Mouse (Mus musculus) neural tube, embryonic 11.5 days (tissue): ENCODE results near the gene Lmtk2. TPM values are rescaled to one million over a fixed set of nuclear protein-coding genes. Genes with fewer than 3 reads are reported as not detected.

Source experiments
- ATAC-seq: fragments of 200-750 bp; cut with Nextera tagmentation; 2 replicates; pipeline ENCODE4 v1.8.0; 2017; ENCODE audit warnings: moderate number of reproducible peaks, mild to moderate bottlenecking, moderate TSS enrichment, moderate library complexity; ENCODE audit not compliant: insufficient read depth, low FRiP score, low TSS enrichment
- DNase-seq: peaks from one replicate; pipeline ENCODE4 v3.0.0-alpha.2; 2015; ENCODE audit warnings: low spot score
- H3K27ac ChIP-seq: fragments of 300-500 bp; sonication (generic); 2 replicates; pipeline ENCODE4 v1.5.1; 2014; ENCODE audit warnings: low read depth, mild to moderate bottlenecking, low read length
- H3K27me3 ChIP-seq: fragments of 300-500 bp; sonication (generic); 2 replicates; pipeline ENCODE4 v1.6.1; 2014; ENCODE audit warnings: mild to moderate bottlenecking, low read length, mixed read lengths; ENCODE audit not compliant: control insufficient read depth, insufficient read depth
- H3K36me3 ChIP-seq: fragments of 300-500 bp; sonication (generic); 2 replicates; pipeline ENCODE4 v1.6.1; 2014; ENCODE audit warnings: mild to moderate bottlenecking, low read length, moderate library complexity, mixed read lengths; ENCODE audit not compliant: control insufficient read depth, insufficient read depth
- H3K4me1 ChIP-seq: fragments of 300-500 bp; sonication (generic); 2 replicates; pipeline ENCODE4 v1.6.1; 2014; ENCODE audit warnings: low read length, mixed read lengths; ENCODE audit not compliant: control insufficient read depth, insufficient read depth
- H3K4me2 ChIP-seq: fragments of 300-500 bp; sonication (generic); 2 replicates; pipeline ENCODE4 v1.6.1; 2014; ENCODE audit warnings: low read depth, mild to moderate bottlenecking, moderate library complexity
- H3K4me3 ChIP-seq: fragments of 300-500 bp; sonication (generic); 2 replicates; pipeline ENCODE4 v1.5.1; 2014; ENCODE audit warnings: low read depth, low read length
- H3K9ac ChIP-seq: fragments of 300-500 bp; sonication (generic); 2 replicates; pipeline ENCODE4 v1.6.1; 2014; ENCODE audit warnings: mild to moderate bottlenecking, low read length
- H3K9me3 ChIP-seq: fragments of 300-500 bp; sonication (generic); 2 replicates; pipeline ENCODE4 v1.6.1; 2016; ENCODE audit warnings: low read length; ENCODE audit not compliant: control insufficient read depth
- WGBS: fragments of 180-500 bp; shearing (Covaris S2); extraction: QIAGEN DNeasy Blood & Tissue Kit; methylation state at CpG from one replicate; pipeline ENCODE4 v1.1.7; 2014; 5-methylcytosine and 5-hydroxymethylcytosine counted together
- polyA plus RNA-seq: library from polyadenylated mRNA; unstranded; fragments of >200 nt; fragmentation: Nextera tagmentation; extraction: Ambion mirVana; gene quantifications from 2 replicates; pipeline ENCODE4 v1.2.1, GENCODE M21; 2014

Gene Lmtk2
- polyA plus RNA-seq, 1 experiment from 2014 or later = 6.7 TPM

DNA sequence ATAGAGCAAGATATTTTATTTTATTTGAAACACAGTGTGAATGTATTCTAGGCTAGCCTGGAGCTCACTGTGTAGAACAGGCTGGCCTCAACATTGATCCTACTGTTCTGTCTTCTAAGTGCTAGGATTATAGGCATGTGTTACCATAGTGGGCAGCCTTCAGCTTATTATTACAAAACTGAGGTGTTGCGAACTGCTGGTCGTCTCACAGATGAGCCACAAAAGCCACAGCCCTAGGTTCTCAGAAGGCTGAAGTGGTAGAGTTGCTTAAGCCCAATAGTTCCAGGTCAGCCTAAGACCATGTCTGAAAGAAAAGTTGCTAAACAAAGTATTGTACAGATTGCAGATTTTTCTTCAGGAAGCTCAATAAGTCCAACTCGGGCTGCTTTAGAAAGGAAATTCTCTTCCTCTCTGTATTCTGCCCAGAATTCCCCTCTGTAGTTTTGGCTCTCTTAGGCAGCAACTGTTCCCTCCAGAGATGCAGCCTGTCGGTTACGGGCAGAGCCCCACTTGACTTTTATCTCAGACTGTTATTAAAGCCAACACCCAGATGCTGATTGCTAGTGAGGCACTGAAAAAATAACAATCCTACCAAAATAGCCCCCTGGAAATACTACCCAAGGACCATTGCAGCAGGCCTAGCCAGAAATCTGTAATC lies 14.9 kb downstream of the Lmtk2 start:
- 85% methylated on average over 5 of the region's 5 CpGs for WGBS

DNA sequence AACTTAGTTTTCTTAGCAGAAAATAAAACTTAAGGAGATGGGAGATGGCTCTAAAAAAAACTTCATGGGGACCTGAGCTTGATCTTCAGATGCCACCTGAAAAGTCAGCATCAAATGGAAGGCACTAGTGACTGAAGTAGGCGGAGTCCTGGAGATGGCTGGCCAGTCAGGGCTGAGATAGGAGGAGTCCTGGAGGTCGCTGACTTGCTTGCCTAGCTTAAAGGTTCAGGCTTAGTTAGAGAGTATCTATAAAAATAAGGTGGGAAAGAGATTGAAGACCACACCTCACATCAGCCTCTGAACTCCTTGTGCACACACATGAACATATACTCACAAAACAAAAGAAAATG lies 15.4 kb downstream of the Lmtk2 start:
- Histone ChIP-seq H3K27me3 (no peaks in the 10 kb centered on the region), H3K27ac (no peak overlapping the region), H3K4me3 (no peak overlapping the region), H3K9me3 (no peaks in the 10 kb centered on the region), H3K4me2 (no peak overlapping the region), H3K4me1 (peaks cover 4% of the 10 kb centered on the region), H3K9ac (no peak overlapping the region), H3K36me3 (no peaks in the 10 kb centered on the region)
- ATAC-seq = no peak
- WGBS = 75% methylated on average over 2 of the region's 2 CpGs
- no peak for DNase-seq

More for the DNA sequence above, 14.9 kb downstream of the Lmtk2 start:
- Histone ChIP-seq H3K4me1 (peaks cover 4% of the 10 kb centered on the region), H3K36me3 (no peaks in the 10 kb centered on the region), H3K4me3 (no peak overlapping the region), H3K4me2 (no peak overlapping the region), H3K27me3 (no peaks in the 10 kb centered on the region), H3K27ac (no peak overlapping the region), H3K9ac (no peak overlapping the region), H3K9me3 (no peaks in the 10 kb centered on the region)
- DNase-seq = no peak
- ATAC-seq = no peak

DNA sequence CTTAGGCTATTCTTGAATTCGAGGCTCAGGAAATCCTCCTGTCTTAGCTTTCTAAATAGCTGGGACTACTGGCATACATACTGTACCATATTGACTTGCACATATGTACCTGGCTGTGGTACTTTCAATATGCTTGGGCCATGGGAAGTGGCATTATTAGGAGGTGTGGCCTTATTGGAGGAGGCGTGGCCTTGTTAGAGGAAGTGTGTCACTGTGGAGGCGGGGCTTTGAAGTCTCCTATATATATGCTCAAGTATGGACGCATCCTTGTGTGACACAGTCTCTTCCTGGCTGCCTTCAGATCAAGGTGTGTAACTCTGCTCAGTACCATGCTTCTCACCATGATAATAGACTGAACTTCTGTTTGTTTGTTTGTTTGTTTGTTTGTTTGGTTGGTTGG lies 18.0 kb downstream of the Lmtk2 start:
- no peak for ATAC-seq

DNA sequence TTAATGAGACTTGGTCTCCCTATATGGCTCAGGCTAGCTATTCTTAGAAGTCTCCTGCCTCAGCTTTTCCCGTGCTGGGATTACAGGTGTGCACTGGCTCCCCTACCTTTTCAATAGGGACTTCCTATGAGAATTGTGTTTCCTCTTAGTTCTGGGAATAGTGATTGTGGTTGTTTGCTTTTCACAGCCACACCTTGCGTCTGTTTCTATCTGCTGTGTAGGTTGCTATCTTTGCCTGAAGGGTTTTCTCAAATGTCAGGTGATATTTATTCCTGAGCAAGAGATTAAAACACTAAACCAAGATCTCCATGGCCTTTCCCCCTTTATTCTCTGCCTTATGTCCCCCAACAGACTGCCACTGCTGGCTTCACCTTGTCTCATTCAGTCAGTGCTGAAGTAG lies 19.1 kb downstream of the Lmtk2 start:
- no peak overlapping the region for H3K27ac ChIP-seq
- no peaks in the 10 kb centered on the region for H3K4me1 ChIP-seq
- H3K36me3 ChIP-seq = no peaks in the 10 kb centered on the region
- H3K9ac ChIP-seq = no peak overlapping the region
- no peaks in the 10 kb centered on the region for H3K9me3 ChIP-seq
- no peak overlapping the region for H3K4me3 ChIP-seq
- H3K27me3 ChIP-seq = no peaks in the 10 kb centered on the region
- ATAC-seq (no peak), DNase-seq (no peak)
- no peak overlapping the region for H3K4me2 ChIP-seq
- WGBS = 81% methylated on average over 2 of the region's 2 CpGs

More for the DNA sequence above, 18.0 kb downstream of the Lmtk2 start:
- Histone ChIP-seq H3K27me3 (no peaks in the 10 kb centered on the region), H3K36me3 (no peaks in the 10 kb centered on the region), H3K4me2 (no peak overlapping the region), H3K9ac (no peak overlapping the region), H3K4me1 (no peaks in the 10 kb centered on the region), H3K4me3 (no peak overlapping the region), H3K9me3 (no peaks in the 10 kb centered on the region), H3K27ac (no peak overlapping the region)
- WGBS = 97% methylated on average over 4 of the region's 4 CpGs
- no peak for DNase-seq

DNA sequence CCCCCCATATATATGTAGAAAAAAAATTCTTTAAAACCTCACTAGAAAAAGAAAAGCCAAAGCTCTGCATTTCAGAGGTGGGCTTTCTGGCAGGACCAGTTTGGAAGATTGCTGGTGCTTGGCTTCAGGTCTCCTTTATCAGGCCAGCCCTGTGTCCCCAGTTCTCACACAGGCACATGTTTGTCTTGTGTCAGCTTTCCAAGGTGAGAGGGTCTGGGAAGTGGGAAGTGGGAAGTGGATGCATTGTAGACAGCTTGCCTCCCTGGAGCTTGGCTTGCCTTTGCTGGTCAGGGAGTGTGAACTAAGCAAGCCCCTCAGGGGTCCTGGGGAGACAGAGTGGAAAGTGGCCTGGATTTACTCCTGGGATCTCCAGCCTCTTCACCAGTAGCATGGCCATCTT lies 21.3 kb downstream of the Lmtk2 start:
- no peak for DNase-seq

DNA sequence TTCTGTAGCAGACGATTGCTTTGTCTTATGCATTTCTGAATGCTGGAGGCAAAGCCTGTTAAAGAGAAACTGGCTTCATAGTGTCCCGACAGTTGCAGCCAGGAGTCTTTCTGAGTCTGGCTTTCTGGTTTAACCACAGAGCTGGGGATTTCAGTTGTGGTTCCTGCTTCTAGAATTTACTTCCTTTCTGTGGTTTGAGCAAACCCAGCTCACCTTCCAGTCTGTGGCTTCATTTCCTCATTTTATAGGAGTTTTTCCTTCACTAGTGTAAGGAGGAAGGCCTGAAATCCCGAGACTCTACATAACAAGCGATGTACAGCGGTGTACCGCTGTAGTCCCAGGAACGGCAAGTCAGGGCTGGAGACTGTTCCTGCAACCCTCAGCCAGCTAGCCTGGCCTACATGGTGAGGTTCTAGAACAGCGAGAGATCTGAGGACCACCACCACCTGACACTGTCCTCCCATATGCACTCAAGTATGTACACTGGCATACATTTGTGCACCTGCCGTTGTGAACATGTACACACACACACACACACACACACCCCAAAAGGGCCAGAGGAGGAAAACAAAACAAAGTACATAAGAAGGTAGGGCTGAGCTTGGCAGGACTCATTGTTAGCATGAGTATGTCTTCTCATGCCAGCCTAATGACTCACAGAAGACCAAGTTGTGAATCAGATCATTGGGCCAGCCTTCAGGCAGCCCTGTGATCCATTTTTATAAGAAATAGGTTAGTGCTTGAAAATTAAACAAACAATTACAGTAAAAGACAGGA lies 25.9 kb downstream of the Lmtk2 start:
- Histone ChIP-seq H3K4me1 (no peaks in the 10 kb centered on the region), H3K27ac (no peak overlapping the region), H3K36me3 (no peaks in the 10 kb centered on the region), H3K9me3 (no peaks in the 10 kb centered on the region), H3K4me2 (no peak overlapping the region), H3K27me3 (no peaks in the 10 kb centered on the region), H3K9ac (no peak overlapping the region), H3K4me3 (no peak overlapping the region)
- 88% methylated on average over 9 of the region's 9 CpGs for WGBS
- no peak for ATAC-seq
- DNase-seq = no peak

More for the DNA sequence above, 21.3 kb downstream of the Lmtk2 start:
- H3K9me3 ChIP-seq = no peaks in the 10 kb centered on the region
- no peak overlapping the region for H3K4me3 ChIP-seq
- no peak for ATAC-seq
- H3K9ac ChIP-seq = no peak overlapping the region
- no peaks in the 10 kb centered on the region for H3K4me1 ChIP-seq
- no peak overlapping the region for H3K27ac ChIP-seq
- no peak overlapping the region for H3K4me2 ChIP-seq
- H3K27me3 ChIP-seq = no peaks in the 10 kb centered on the region
- H3K36me3 ChIP-seq = no peaks in the 10 kb centered on the region

DNA sequence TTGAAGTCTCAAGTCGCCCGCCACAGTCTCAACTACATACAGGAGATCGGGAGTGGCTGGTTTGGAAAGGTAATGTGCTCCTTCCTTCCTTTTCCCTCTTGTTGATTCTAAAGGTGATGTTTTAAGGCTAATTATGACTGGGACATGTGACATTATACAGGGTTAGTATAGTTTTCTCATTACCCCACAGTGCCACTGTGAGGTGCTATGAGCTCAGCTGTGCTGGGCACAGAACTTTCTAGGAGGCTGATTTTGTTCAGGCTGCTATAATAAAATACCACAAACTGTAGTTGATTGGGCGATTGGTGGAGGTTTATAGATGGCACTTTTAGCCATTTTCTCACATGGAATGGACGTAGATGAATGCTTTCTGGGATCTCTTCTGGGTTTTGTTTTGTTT lies 43.3 kb downstream of the Lmtk2 start:
- Histone ChIP-seq H3K9me3 (no peaks in the 10 kb centered on the region), H3K4me1 (no peaks in the 10 kb centered on the region), H3K4me2 (no peak overlapping the region), H3K27me3 (no peaks in the 10 kb centered on the region), H3K36me3 (no peaks in the 10 kb centered on the region; the same call in none of the 2 replicates), H3K9ac (no peak overlapping the region), H3K4me3 (no peak overlapping the region), H3K27ac (no peak overlapping the region)
- WGBS = 96% methylated on average over 5 of the region's 5 CpGs
- DNase-seq (no peak), ATAC-seq (no peak)

DNA sequence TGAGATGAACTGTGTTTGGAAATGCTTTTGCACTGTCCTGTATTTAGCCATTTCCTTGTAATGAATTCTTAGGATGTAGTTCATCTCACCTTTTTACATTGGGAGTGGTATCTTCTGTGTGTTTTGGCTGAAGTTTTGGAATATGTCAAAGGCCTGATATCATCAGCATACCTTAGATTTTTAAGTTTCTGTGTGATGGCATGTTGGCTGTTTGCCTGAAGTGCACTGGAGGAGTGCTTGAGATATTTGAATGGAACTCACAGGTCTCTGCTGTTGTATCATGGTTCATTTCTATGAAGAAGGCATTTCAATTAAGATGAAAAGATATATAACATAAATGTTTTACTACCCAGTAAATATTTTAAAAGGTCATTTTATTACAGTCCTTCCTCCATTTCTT lies 46.7 kb downstream of the Lmtk2 start:
- Histone ChIP-seq H3K9me3 (no peaks in the 10 kb centered on the region), H3K4me1 (no peaks in the 10 kb centered on the region), H3K4me3 (no peak overlapping the region), H3K9ac (no peak overlapping the region), H3K27me3 (no peaks in the 10 kb centered on the region), H3K4me2 (no peak overlapping the region), H3K36me3 (no peaks in the 10 kb centered on the region; the same call in none of the 2 replicates), H3K27ac (no peak overlapping the region)
- DNase-seq (no peak), ATAC-seq (no peak)

DNA sequence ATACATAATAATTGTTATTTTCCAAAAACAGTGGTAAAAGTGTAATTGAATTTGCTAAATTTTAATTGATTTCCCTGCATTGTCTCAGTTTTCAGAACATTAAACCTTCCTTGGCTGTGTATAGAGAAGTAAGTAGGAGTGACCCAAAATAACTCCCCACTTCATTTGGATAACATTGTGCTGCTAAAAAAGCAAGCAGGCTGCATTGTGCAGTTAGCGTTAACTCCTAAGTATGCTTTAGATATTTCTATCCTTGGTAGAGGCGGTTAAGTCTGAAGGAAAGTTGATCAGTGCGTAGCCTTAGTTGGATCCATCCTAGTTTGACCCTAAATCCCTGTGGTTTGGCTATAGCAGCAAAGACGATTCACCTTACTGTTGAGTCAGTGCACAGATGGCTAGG lies 49.3 kb downstream of the Lmtk2 start:
- Histone ChIP-seq H3K4me1 (no peaks in the 10 kb centered on the region), H3K4me2 (no peak overlapping the region), H3K36me3 (no peaks in the 10 kb centered on the region; the same call in none of the 2 replicates), H3K9ac (no peak overlapping the region), H3K9me3 (no peaks in the 10 kb centered on the region), H3K27ac (no peak overlapping the region), H3K27me3 (no peaks in the 10 kb centered on the region), H3K4me3 (no peak overlapping the region)
- no peak for DNase-seq
- no peak for ATAC-seq
- 97% methylated on average over 4 of the region's 4 CpGs for WGBS
